Mouse (Mus musculus) spleen, postnatal 14 days (tissue): ENCODE data around the gene Setmar.

Source experiments
- DNase-seq, 2 experiments: peaks; one replicate each; pipeline ENCODE4 v3.0.0; 2021 to 2022; ENCODE audit warnings: low spot score in 2 of 2

Setmar gene

GRCm38 (mm10) chr6:108114971-108115370 lies 50.1 kb downstream of the Setmar start:
- DNase-seq, result no peak

GRCm38 (mm10) chr6:108117881-108118280 lies 53.0 kb downstream of the Setmar start:
- no peak for DNase-seq

GRCm38 (mm10) chr6:108125474-108125873 lies 60.6 kb downstream of the Setmar start:
- DNase-seq, result no peak

GRCm38 (mm10) chr6:108126631-108127030 lies 61.8 kb downstream of the Setmar start:
- DNase-seq, result no peak
